Mouse (Mus musculus) testis, adult 2 months (tissue): ENCODE measurements around the gene Chit1.

Source experiments
- CTCF ChIP-seq: fragments of 200-500 bp; IDR thresholded peaks from 2 replicates; pipeline ENCODE4 v1.5.1; 2012; ENCODE audit warnings: low read depth, mild to moderate bottlenecking, inconsistent platforms, low read length, moderate library complexity; ENCODE audit not compliant: control insufficient read depth, insufficient read depth, insufficient replicate concordance
- POLR2A ChIP-seq: fragments of 200-500 bp; IDR thresholded peaks from 2 replicates; pipeline ENCODE4 v1.6.1; 2012; ENCODE audit warnings: low read depth, mild to moderate bottlenecking, inconsistent platforms, low read length, moderate library complexity; ENCODE audit not compliant: control insufficient read depth

DNA sequence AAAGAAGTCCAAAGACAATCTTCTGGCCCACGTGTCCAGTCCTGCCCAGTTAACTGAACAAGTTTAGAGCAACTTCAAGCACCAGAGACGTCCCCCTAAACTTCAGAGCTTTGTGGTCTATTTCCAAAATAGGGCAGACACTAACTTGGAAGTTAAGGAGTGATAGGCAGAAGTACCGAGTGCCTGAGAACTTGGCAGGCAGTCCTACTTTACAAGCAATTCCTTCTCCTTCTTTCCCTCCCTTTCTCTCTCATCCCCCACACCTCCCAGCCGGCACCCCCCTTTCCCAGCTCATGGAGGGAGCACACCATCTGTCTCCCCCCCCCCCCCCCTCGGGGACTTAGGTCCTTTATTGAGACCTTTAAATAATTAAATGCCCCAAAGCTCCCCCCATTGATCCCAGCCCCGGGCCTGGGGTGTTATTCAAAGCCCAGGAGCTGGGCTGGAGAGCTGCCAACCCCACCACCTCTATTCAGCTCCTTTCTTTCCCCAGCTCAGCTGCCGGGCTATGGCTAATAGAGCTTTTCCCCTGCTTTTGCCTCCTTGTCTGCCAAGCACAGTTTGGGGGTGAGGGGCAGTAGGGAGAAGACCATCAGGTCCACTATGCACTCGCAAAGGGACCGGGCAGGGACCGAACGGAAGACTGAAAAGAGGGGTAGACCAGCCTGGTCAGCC lies 48.5 kb upstream of the Chit1 start:
- TF ChIP-seq CTCF, result no peak
- TF ChIP-seq POLR2A, result no peak
